Mouse (Mus musculus) liver, adult 2 months (tissue): ENCODE data around the gene Hapln2. TPM values are rescaled to one million over a fixed set of nuclear protein-coding genes. Genes with fewer than 3 reads are reported as not detected.

Source experiments
- DNase-seq: peaks from one replicate; pipeline ENCODE4 v3.0.0-alpha.2; 2011; ENCODE audit warnings: low read depth, low spot score; ENCODE audit errors: extremely low read depth
- H3K27ac ChIP-seq: fragments of 200-500 bp; replicated peaks from 2 replicates; pipeline ENCODE4 v1.5.1; 2012; ENCODE audit warnings: low read depth, mild to moderate bottlenecking, control low read depth, inconsistent platforms, low read length; ENCODE audit not compliant: insufficient read depth
- H3K27me3 ChIP-seq: fragments of 200-500 bp; 2 replicates; pipeline ENCODE4 v1.6.1; 2012; ENCODE audit warnings: mild to moderate bottlenecking, moderate library complexity, low read length, inconsistent platforms; ENCODE audit not compliant: control insufficient read depth, insufficient read depth
- H3K36me3 ChIP-seq: fragments of 200-500 bp; 2 replicates; pipeline ENCODE4 v1.6.1; 2012; ENCODE audit warnings: low read length, inconsistent platforms; ENCODE audit not compliant: control insufficient read depth, insufficient read depth
- H3K4me1 ChIP-seq: fragments of 200-500 bp; 2 replicates; pipeline ENCODE4 v1.6.1; 2011; ENCODE audit warnings: low read length; ENCODE audit not compliant: control insufficient read depth, insufficient read depth
- H3K4me3 ChIP-seq: fragments of 200-500 bp; 2 replicates; pipeline ENCODE4 v1.5.1; 2011; ENCODE audit warnings: low read depth, mild to moderate bottlenecking, control low read depth, low read length, moderate library complexity; ENCODE audit not compliant: insufficient read depth
- H3K79me2 ChIP-seq: fragments of 200-500 bp; 2 replicates; pipeline ENCODE4 v1.6.1; 2012; ENCODE audit warnings: inconsistent platforms, mild to moderate bottlenecking, low read length, moderate library complexity; ENCODE audit not compliant: control insufficient read depth, insufficient read depth
- H3K9ac ChIP-seq: fragments of 200-500 bp; 2 replicates; pipeline ENCODE4 v1.6.1; 2012; ENCODE audit warnings: low read depth, mild to moderate bottlenecking, control low read depth, inconsistent platforms, low read length
- CTCF ChIP-seq: fragments of 200-500 bp; IDR thresholded peaks from 2 replicates; pipeline ENCODE4 v1.5.1; 2011; ENCODE audit warnings: low read depth, low read length, control low read depth
- POLR2A ChIP-seq: fragments of 200-500 bp; IDR thresholded peaks from 2 replicates; pipeline ENCODE4 v1.6.1; 2011; ENCODE audit warnings: low read length, control low read depth; ENCODE audit not compliant: insufficient read depth; ENCODE audit errors: extremely low read depth
- WGBS: fragments of 180-500 bp; shearing (Covaris S2); methylation state at CpG from one replicate; pipeline ENCODE4 v1.1.7; 2018; 5-methylcytosine and 5-hydroxymethylcytosine counted together
- polyA plus RNA-seq: library from polyadenylated mRNA; depleted of rRNA; stranded (reverse); fragments of >200 nt; gene quantifications from 2 replicates; pipeline ENCODE4 v1.2.3, GENCODE M21; 2012
- total RNA-seq: library from RNA; depleted of rRNA; stranded (reverse); fragments of >200 nt; gene quantifications from 2 replicates; pipeline ENCODE4 v1.2.3, GENCODE M21; 2014

Gene Hapln2
- total and polyA plus RNA-seq, 2 experiments = not detected

DNA sequence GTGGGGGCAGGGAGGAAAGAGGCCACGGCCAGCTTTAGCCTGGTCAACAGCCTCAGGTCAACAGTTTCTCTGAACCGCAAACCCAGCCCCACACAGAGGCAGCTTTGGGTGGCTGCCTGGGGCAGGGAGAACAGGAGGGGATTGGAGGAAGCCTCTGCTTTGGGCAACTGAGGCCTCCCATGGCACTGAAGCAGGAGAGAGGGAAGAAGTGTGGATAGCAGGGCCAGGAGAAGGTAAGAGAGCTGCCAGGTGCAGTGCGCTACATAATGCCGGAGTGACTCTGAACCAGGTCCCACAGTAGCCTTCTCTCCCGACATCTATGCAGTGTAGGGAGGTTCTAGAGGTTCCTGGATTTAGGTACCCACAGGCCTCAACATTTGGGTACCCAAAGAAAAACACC is 46.7 kb downstream of the Hapln2 start:
- H3K36me3 ChIP-seq = no peaks in the 10 kb centered on the region
- 62% methylated on average over 5 of the region's 5 CpGs for WGBS
- H3K27ac ChIP-seq = no peak overlapping the region
- TF ChIP-seq POLR2A = no peak
- TF ChIP-seq CTCF = no peak
- H3K4me1 ChIP-seq = peaks cover 10% of the 10 kb centered on the region; the same call in 1 of the 2 replicates
- no peak for DNase-seq
- no peaks in the 10 kb centered on the region; the same call in 1 of the 2 replicates for H3K27me3 ChIP-seq
- H3K79me2 ChIP-seq = no peaks in the 10 kb centered on the region
- H3K9ac ChIP-seq = no peak overlapping the region
- H3K4me3 ChIP-seq = no peak overlapping the region

GRCm38 (mm10) chr3:87980085-87980484 is 47.3 kb downstream of the Hapln2 start:
- Histone ChIP-seq H3K9ac (no peak overlapping the region), H3K79me2 (no peaks in the 10 kb centered on the region), H3K4me3 (no peak overlapping the region), H3K36me3 (no peaks in the 10 kb centered on the region), H3K4me1 (peaks cover 10% of the 10 kb centered on the region; the same call in 1 of the 2 replicates), H3K27me3 (no peaks in the 10 kb centered on the region; the same call in 1 of the 2 replicates), H3K27ac (no peak overlapping the region)
- TF ChIP-seq CTCF (no peak), POLR2A (no peak)
- 63% methylated on average over 3 of the region's 3 CpGs for WGBS
- no peak for DNase-seq

DNA sequence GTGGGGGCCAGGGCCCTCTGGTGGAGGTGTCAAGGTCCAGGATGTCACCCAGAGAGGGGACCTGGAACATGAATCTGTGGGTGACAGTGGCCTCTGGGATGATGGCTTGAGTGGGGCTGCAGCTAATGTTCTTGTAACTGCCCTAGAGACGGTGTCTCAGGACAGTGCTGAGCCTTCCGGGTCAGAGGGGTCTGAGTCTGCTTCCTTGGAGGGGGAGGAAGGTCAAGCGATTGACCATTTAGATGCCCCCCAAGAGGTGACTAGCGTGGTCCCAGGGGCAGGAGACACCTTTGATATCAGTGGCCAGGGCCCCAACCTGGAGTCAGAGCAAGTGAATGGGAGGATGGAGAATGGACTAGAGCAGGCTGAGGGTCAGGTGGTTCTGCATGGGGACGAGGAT is 47.9 kb downstream of the Hapln2 start:
- DNase-seq = no peak
- Histone ChIP-seq H3K4me3 (no peak overlapping the region), H3K27me3 (no peaks in the 10 kb centered on the region; the same call in 1 of the 2 replicates), H3K27ac (no peak overlapping the region), H3K36me3 (no peaks in the 10 kb centered on the region), H3K79me2 (no peaks in the 10 kb centered on the region), H3K9ac (no peak overlapping the region), H3K4me1 (peaks cover 10% of the 10 kb centered on the region; the same call in 1 of the 2 replicates)
- TF ChIP-seq CTCF = no peak
- whole genome bisulfite sequencing = 80% methylated on average over 5 of the region's 5 CpGs

DNA sequence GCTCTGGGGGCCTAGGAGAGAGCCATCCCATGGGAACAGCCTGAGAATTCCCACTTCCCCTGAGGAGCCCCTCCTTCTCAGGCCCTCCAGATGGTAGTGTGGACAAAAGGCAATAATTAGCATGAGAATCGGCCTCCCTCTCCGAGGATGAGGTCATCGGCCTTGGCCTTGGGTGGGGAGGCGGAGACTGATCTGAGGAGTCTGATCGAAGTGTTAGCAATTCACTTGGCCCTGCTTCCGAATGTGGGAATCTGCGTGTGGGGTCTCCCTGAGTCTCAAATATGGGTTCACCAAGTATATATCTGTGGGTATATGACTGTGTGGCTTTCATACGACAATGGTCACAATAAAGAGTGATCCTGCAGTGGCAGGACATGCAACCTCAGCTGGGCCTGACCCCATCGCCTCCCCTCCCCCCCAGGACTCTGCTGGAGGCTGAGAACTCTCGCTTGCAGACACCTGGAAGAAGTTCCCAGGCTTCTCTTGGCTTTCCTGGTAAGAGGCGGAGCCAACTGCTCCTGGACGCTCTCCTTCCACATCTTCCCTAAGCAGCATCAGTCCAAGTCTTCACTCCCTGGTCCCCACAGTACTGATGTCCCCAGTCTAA is 52.9 kb downstream of the Hapln2 start:
- H3K4me3 ChIP-seq = no peak overlapping the region
- WGBS = 40% methylated on average over 12 of the region's 12 CpGs

GRCm38 (mm10) chr3:87973593-87974380 is 53.6 kb downstream of the Hapln2 start:
- H3K4me3 ChIP-seq = no peak overlapping the region

More for the DNA sequence above, 52.9 kb downstream of the Hapln2 start:
- no peak overlapping the region for H3K27ac ChIP-seq
- no peaks in the 10 kb centered on the region for H3K36me3 ChIP-seq
- H3K9ac ChIP-seq = no peak overlapping the region
- DNase-seq = no peak
- no peaks in the 10 kb centered on the region for H3K79me2 ChIP-seq
- TF ChIP-seq CTCF = no peak
- no peak for TF ChIP-seq POLR2A
- H3K27me3 ChIP-seq = peaks cover 8% of the 10 kb centered on the region
- no peaks in the 10 kb centered on the region for H3K4me1 ChIP-seq

DNA sequence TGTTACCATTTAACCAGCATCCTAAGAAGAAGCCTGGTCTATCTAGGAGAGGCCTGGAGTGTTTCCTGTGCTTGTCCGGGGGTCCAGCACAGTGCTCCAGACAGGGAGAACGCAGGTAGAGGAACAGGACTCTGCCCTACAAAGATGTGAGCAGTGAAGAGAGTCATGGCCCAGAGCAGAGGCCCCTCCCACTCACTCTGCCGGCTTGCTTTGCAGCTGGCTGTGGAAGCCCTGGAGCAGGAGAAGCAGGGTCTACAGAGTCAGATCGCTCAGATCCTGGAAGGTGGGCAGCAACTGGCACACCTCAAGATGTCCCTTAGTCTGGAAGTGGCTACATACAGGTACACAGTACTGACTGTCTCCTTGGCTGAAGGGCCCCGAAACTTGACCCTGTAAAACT is 54.6 kb downstream of the Hapln2 start:
- 35% methylated on average over 5 of the region's 5 CpGs for WGBS
- H3K9ac ChIP-seq = no peak overlapping the region

More at GRCm38 (mm10) chr3:87973593-87974380, 53.6 kb downstream of the Hapln2 start:
- no peaks in the 10 kb centered on the region for H3K79me2 ChIP-seq
- H3K36me3 ChIP-seq = no peaks in the 10 kb centered on the region
- no peak overlapping the region for H3K9ac ChIP-seq
- no peaks in the 10 kb centered on the region for H3K4me1 ChIP-seq
- WGBS = 50% methylated on average over 14 of the region's 14 CpGs
- peaks cover 8% of the 10 kb centered on the region for H3K27me3 ChIP-seq
- H3K27ac ChIP-seq = no peak overlapping the region
- TF ChIP-seq CTCF (no peak), POLR2A (no peak)
- DNase-seq = no peak

More for the DNA sequence above, 54.6 kb downstream of the Hapln2 start:
- H3K79me2 ChIP-seq = no peaks in the 10 kb centered on the region
- peaks cover 8% of the 10 kb centered on the region for H3K27me3 ChIP-seq
- DNase-seq = no peak
- no peaks in the 10 kb centered on the region for H3K36me3 ChIP-seq
- no peak overlapping the region for H3K27ac ChIP-seq
- H3K4me3 ChIP-seq = no peak overlapping the region
- no peak for TF ChIP-seq POLR2A
- no peak for TF ChIP-seq CTCF
- no peaks in the 10 kb centered on the region for H3K4me1 ChIP-seq
